Mouse (Mus musculus) common myeloid progenitor, adult 5-6 weeks (primary cell): ENCODE data around the gene Cnst. TPM values are rescaled to one million over a fixed set of nuclear protein-coding genes. Genes with fewer than 3 reads are reported as not detected.
A peak's percentile ranks its signal among the peaks of the same experiment; 100 is the strongest.
"Not testable (repeated sequence)": the region's sequence is repeated elsewhere in the genome, so short reads cannot be mapped to it uniquely, and the experiment has no call there.

Source experiments
- ATAC-seq: replicated peaks from 2 replicates; pipeline ENCODE4 v1.8.0; 2016; ENCODE audit warnings: low read depth, mild to moderate bottlenecking, moderate TSS enrichment, inconsistent platforms; ENCODE audit not compliant: poor library complexity, severe bottlenecking
- total RNA-seq: library from RNA; stranded (forward); fragments of 200-1000, 187-1606 nt; gene quantifications from 2 replicates; pipeline ENCODE4 v1.2.3, GENCODE M21; 2017

The Cnst gene
- total RNA-seq, 1 experiment from 2014 or later, result 21.4 TPM

- peak; percentile 48; the same call in 1 of the 2 replicates for ATAC-seq
Observed at GRCm38 (mm10) chr1:179632746-179633413, 86.7 kb downstream of the Cnst start.

GRCm38 (mm10) chr1:179633414-179633752, 87.2 kb downstream of the Cnst start:
- ATAC-seq, result peak; percentile 95

- no peak for ATAC-seq
Observed at GRCm38 (mm10) chr1:179634159-179634558, 88.0 kb downstream of the Cnst start.

- no peak for ATAC-seq
Observed at GRCm38 (mm10) chr1:179642726-179643125, 96.6 kb downstream of the Cnst start.

GRCm38 (mm10) chr1:179644151-179644550, 98.0 kb downstream of the Cnst start:
- ATAC-seq, result no peak

- peak; percentile 93 for ATAC-seq
Observed at GRCm38 (mm10) chr1:179645101-179645979, 99.2 kb downstream of the Cnst start.

- ATAC-seq, result no peak
Observed at GRCm38 (mm10) chr1:179645980-179646268, 99.8 kb downstream of the Cnst start.

- not testable (repeated sequence) for ATAC-seq
Observed at GRCm38 (mm10) chr1:179648678-179649077, 102.5 kb downstream of the Cnst start.

- ATAC-seq, result no peak
Observed at GRCm38 (mm10) chr1:179649324-179649723, 103.2 kb downstream of the Cnst start.

- peak; percentile 83 for ATAC-seq
Observed at GRCm38 (mm10) chr1:179650284-179650683, 104.1 kb downstream of the Cnst start.

GRCm38 (mm10) chr1:179651224-179651623, 105.1 kb downstream of the Cnst start:
- no peak for ATAC-seq

- no peak for ATAC-seq
Observed at GRCm38 (mm10) chr1:179663065-179663464, 116.9 kb downstream of the Cnst start.

GRCm38 (mm10) chr1:179664309-179664930, 118.2 kb downstream of the Cnst start:
- no peak for ATAC-seq

GRCm38 (mm10) chr1:179666971-179667370, 120.8 kb downstream of the Cnst start:
- ATAC-seq, result no peak

- ATAC-seq, result no peak
Observed at GRCm38 (mm10) chr1:179667450-179667849, 121.3 kb downstream of the Cnst start.

- peak; percentile 75 for ATAC-seq
Observed at GRCm38 (mm10) chr1:179668013-179668805, 122.0 kb downstream of the Cnst start, which contains the start of gene Sccpdh. Gene Sccpdh (plus strand): TSS chr1:179668210.

- peak; percentile 34; the same call in 1 of the 2 replicates for ATAC-seq
Observed at GRCm38 (mm10) chr1:179668836-179669537, 122.8 kb downstream of the Cnst start.

- ATAC-seq, result no peak
Observed at GRCm38 (mm10) chr1:179674355-179674754, 128.2 kb downstream of the Cnst start.

- no peak for ATAC-seq
Observed at GRCm38 (mm10) chr1:179677031-179677430, 130.9 kb downstream of the Cnst start.
